Mouse (Mus musculus) heart, embryonic 11.5 days (tissue): ENCODE results near the gene Atp8a2. TPM values are rescaled to one million over a fixed set of nuclear protein-coding genes. Genes with fewer than 3 reads are reported as not detected.
A peak's percentile ranks its signal among the peaks of the same experiment; 100 is the strongest.

Source experiments
- ATAC-seq: fragments of 200-750 bp; cut with Nextera tagmentation; replicated peaks from 2 replicates; pipeline ENCODE4 v1.8.0; 2017; ENCODE audit warnings: moderate library complexity; ENCODE audit not compliant: insufficient number of reproducible peaks, low FRiP score, low TSS enrichment
- H3K27ac ChIP-seq: fragments of 300-500 bp; sonication (generic); 2 replicates; pipeline ENCODE4 v1.5.1; 2014; ENCODE audit warnings: mild to moderate bottlenecking, low read depth, low read length
- H3K27me3 ChIP-seq: fragments of 300-500 bp; sonication (generic); 2 replicates; pipeline ENCODE4 v1.6.1; 2014; ENCODE audit warnings: mild to moderate bottlenecking, low read length, mixed read lengths; ENCODE audit not compliant: control insufficient read depth, insufficient read depth
- H3K36me3 ChIP-seq: fragments of 300-500 bp; sonication (generic); 2 replicates; pipeline ENCODE4 v1.6.1; 2014; ENCODE audit warnings: mild to moderate bottlenecking, low read length, moderate library complexity, mixed read lengths; ENCODE audit not compliant: control insufficient read depth, insufficient read depth
- H3K4me1 ChIP-seq: fragments of 300-500 bp; sonication (generic); 2 replicates; pipeline ENCODE4 v1.6.1; 2014; ENCODE audit warnings: low read length; ENCODE audit not compliant: control insufficient read depth, insufficient read depth
- H3K4me2 ChIP-seq: fragments of 300-500 bp; sonication (generic); 2 replicates; pipeline ENCODE4 v1.6.1; 2014; ENCODE audit warnings: mild to moderate bottlenecking, moderate library complexity
- H3K4me3 ChIP-seq: fragments of 300-500 bp; sonication (generic); 2 replicates; pipeline ENCODE4 v1.5.1; 2014; ENCODE audit warnings: low read depth, low read length
- H3K9ac ChIP-seq: fragments of 300-500 bp; sonication (generic); 2 replicates; pipeline ENCODE4 v1.6.1; 2014; ENCODE audit warnings: mild to moderate bottlenecking, low read depth, low read length, moderate library complexity
- H3K9me3 ChIP-seq: fragments of 300-500 bp; sonication (generic); replicated peaks from 2 replicates; pipeline ENCODE4 v1.6.1; 2016; ENCODE audit warnings: low read length; ENCODE audit not compliant: control insufficient read depth
- WGBS: fragments of 180-500 bp; shearing (Covaris S2); extraction: QIAGEN DNeasy Blood & Tissue Kit; methylation state at CpG from one replicate; pipeline ENCODE4 v1.1.7; 2014; ENCODE audit not compliant: insufficient replicate concordance; 5-methylcytosine and 5-hydroxymethylcytosine counted together
- polyA plus RNA-seq: library from polyadenylated mRNA; unstranded; fragments of >200 nt; fragmentation: Nextera tagmentation; extraction: Ambion mirVana; gene quantifications from 2 replicates; pipeline ENCODE4 v1.2.1, GENCODE M21; 2014

Atp8a2 gene
- polyA plus RNA-seq, 1 experiment from 2014 or later = 6.8 TPM

DNA sequence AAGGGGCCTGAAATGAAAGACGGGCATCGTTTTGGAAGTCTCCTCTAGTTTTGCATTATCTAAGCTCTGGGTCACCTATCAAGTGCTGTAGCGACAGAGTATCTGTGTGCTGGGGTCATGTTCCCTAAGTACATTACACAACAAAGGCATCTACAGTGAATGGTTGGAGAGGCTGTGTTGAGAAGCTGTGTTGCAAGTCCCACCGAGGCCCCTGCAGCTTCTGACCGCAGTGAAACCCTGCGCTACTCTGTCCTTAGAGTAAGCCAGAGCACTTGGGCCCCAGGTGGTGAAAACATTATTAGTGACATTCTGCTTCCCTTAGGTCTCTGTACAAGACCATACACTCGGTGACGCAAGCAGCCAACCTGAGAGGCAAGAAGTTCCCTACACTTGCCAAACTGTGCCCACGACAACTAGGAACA, 20.5 kb downstream of the Atp8a2 start:
- Histone ChIP-seq H3K27me3 (peaks cover 13% of the 10 kb centered on the region), H3K9me3 (no peaks in the 10 kb centered on the region), H3K27ac (peak overlapping the region; percentile 80), H3K4me1 (peaks cover 16% of the 10 kb centered on the region), H3K4me3 (peak overlapping the region; percentile 85), H3K4me2 (peak overlapping the region; percentile 91), H3K36me3 (no peaks in the 10 kb centered on the region; the same call in 1 of the 2 replicates), H3K9ac (peak overlapping the region; percentile 81)
- no peak for ATAC-seq
- WGBS = 29% methylated on average over 9 of the region's 9 CpGs

DNA sequence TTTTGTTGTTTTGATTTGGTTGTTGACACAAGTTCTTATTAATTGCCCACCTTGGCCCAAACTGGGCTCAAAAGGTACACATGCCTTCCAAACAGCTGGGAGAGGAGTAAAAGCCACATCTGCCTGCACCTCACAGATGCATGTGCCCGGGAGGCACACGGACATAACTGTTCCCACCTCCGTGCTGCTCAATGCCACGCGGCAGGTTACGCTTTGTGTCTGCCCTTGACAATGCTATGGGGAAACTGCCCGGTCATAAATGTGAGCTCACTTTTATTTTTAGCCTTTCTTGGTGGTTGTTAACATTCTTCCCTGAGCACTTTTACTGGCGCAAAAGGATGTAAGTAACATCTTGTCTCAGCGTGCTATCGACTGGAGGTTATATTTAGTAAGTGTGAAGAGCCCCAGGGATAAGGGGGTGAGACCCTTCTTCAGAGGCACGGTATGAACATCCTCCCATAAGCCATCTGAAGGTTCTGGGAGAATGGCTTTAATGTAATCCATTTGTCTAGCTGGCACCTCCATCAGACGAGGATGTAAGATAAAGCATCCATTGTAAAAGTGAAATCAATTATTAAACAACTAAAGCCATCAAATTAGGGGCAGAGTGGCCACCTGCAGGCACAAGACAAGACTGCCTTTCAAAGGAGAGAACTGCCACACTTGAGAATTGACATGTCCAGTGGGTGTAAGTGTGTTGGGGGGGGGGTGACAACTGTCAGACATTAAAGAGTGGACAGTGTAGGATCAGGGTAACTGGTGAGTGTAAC, 24.5 kb downstream of the Atp8a2 start:
- no peak overlapping the region for H3K4me3 ChIP-seq
- peak overlapping the region; percentile 60 for H3K27ac ChIP-seq
- peaks cover 14% of the 10 kb centered on the region for H3K4me1 ChIP-seq
- no peaks in the 10 kb centered on the region for H3K9me3 ChIP-seq
- H3K36me3 ChIP-seq = no peaks in the 10 kb centered on the region
- peaks cover 13% of the 10 kb centered on the region for H3K27me3 ChIP-seq
- 42% methylated on average over 12 of the region's 12 CpGs for WGBS
- no peak overlapping the region for H3K4me2 ChIP-seq
- H3K9ac ChIP-seq = no peak overlapping the region
- ATAC-seq = no peak

DNA sequence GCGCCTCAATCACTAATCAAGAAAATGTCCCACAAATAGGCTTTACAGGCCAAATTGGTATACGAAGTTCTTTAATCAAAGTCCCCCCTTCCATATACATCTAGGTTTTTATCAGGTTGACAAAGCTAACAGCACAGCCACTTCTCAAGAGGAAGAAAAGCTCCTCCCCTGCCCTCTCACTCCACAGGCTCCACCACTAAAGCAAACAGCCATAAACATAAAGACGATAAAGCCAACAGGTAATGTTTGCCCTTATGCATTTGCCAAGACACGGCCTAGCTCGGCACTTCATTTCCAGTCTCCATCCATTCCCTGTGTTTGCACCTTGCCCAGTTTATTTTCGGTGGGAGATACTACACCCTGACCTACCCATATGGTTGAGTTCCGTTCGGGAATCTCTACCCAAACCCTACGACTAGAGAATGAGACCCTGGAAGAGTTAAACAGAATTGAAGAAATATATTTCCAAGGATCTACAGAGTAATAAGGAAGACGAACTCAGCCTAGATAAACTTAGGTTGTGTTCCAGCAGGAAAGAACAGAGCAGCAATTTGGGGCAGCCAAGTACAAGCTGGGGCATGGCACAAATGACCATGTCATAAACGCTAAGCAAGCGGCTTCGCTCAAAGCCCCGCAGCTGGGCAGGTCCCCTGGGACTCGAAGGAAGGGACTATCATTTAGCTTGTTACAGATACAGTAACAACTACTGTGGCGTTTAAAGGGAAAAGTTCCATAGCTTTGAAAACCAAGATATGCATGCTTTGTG, 26.0 kb downstream of the Atp8a2 start:
- Histone ChIP-seq H3K4me3 (no peak overlapping the region), H3K36me3 (no peaks in the 10 kb centered on the region), H3K9me3 (no peaks in the 10 kb centered on the region), H3K4me2 (no peak overlapping the region), H3K27me3 (peaks cover 9% of the 10 kb centered on the region; the same call in 1 of the 2 replicates), H3K9ac (no peak overlapping the region), H3K4me1 (peaks cover 8% of the 10 kb centered on the region; the same call in 1 of the 2 replicates), H3K27ac (no peak overlapping the region)
- ATAC-seq = no peak
- 78% methylated on average over 16 of the region's 16 CpGs for whole genome bisulfite sequencing

DNA sequence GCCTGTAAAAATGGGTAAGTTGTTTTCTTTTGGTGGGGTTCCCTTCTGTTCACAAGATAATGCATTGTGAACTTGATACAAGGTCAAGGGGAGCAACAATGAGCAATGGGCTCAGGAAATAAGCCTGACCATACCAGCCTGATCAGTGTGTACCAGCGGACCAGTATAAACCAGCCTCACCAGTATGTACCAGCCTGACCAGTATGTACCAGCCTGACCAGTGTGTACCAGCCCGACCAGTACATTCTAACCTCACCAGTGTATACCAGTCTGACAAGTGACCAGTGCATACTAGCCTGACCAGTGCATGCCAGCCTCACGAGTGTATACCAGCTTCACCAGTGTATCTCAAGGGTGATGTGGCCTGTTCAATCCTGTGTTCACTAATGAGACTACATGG, 33.6 kb downstream of the Atp8a2 start:
- no peak overlapping the region for H3K27ac ChIP-seq
- no peak overlapping the region for H3K4me3 ChIP-seq
- no peak overlapping the region for H3K4me2 ChIP-seq
- WGBS = 84% methylated on average over 3 of the region's 3 CpGs
- no peaks in the 10 kb centered on the region for H3K27me3 ChIP-seq
- H3K9ac ChIP-seq = no peak overlapping the region
- no peaks in the 10 kb centered on the region for H3K4me1 ChIP-seq
- no peaks in the 10 kb centered on the region for H3K9me3 ChIP-seq
- ATAC-seq = no peak
- H3K36me3 ChIP-seq = no peaks in the 10 kb centered on the region

DNA sequence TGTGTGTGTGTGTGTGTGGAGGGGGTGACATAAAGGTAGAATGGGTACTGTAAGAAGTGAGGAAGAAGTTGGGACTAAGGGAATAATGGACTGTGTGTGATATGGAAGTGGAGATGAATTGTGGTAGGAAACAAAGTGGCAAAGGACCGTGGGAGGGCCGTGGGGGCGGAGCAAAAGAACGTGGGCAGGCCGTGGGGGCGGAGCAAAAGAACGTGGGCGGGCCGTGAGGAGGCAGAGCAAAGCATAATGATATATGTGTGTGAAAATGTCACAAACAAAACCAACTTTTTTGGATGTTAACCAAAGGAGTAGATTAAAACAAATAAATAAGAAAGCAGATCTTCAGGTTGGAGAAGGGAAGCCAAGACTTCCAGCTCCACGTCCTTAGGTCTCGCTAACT, 44.6 kb downstream of the Atp8a2 start:
- ATAC-seq = no peak
- Histone ChIP-seq H3K27ac (no peak overlapping the region), H3K4me1 (0 out of 2 replicates have a peak, but pooled peaks cover 3% of the 10 kb centered on the region), H3K4me3 (no peak overlapping the region), H3K27me3 (no peaks in the 10 kb centered on the region), H3K9ac (no peak overlapping the region), H3K4me2 (no peak overlapping the region), H3K36me3 (no peaks in the 10 kb centered on the region), H3K9me3 (no peaks in the 10 kb centered on the region)
- 71% methylated on average over 11 of the region's 11 CpGs for WGBS

DNA sequence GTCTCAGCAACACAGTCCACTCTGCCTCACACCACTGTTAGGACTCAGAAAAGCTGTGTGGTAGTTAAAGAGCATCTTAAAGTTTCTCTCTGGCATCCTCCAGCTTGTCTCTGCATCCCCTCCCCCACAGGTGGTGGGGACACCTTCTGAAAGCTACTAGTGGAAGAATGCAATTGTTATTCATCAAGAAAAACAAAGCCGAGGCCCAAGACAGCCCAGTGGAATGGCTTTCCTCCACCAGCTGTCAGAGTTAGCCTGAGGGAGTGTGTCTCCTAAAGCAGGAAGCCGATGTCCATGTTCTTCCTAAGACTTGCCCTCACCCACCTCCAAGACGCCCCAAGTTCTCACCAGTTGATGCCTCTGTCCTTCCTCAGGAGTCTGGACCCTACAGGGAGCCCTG, 48.1 kb downstream of the Atp8a2 start:
- Histone ChIP-seq H3K27ac (no peak overlapping the region), H3K9me3 (no peaks in the 10 kb centered on the region), H3K27me3 (no peaks in the 10 kb centered on the region), H3K4me2 (no peak overlapping the region), H3K4me3 (no peak overlapping the region), H3K9ac (no peak overlapping the region), H3K4me1 (peaks cover 9% of the 10 kb centered on the region), H3K36me3 (no peaks in the 10 kb centered on the region)
- 22% methylated on average over 3 of the region's 3 CpGs for WGBS
- no peak for ATAC-seq

DNA sequence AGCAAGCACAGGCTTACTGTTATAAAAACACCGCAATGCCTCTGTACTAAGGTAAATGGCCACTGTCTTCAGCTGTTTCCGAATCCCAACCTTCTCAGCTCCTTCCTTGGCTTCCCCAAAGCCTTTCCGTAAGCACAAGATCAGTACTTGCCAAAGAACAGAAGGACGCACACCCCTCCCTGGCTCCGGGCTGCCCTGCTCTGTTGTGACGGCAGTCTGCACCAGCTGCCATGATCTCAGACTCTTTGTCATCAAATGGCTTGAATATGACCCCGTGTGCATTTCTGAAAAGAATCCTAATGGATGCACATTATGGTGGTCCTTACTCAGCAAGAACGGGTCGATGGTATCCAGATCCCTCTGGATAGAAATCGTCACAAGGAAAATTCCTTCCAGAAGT, 53.7 kb downstream of the Atp8a2 start:
- Histone ChIP-seq H3K27me3 (no peaks in the 10 kb centered on the region), H3K36me3 (no peaks in the 10 kb centered on the region), H3K27ac (no peak overlapping the region), H3K9ac (no peak overlapping the region), H3K9me3 (no peaks in the 10 kb centered on the region), H3K4me3 (no peak overlapping the region), H3K4me2 (no peak overlapping the region), H3K4me1 (peaks cover 6% of the 10 kb centered on the region)
- 75% methylated on average over 10 of the region's 10 CpGs for WGBS
- no peak for ATAC-seq

DNA sequence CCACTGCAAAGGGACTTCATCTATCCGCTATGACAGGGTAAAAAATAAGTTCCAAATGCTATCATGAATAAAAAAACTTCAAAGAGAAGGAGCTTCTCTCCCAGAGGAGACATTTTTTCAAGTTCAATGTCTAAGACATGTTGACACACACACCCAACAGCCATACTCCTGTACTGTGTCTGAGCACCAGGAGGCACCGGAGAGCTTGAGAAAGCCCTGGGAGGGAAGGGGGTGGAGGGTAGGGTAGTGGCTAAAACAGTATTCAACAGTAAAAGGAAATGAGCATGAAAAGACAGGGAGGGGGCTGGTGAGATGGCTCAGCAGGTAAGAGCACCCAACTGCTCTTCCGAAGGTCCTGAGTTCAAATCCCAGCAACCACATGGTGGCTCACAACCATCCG, 58.6 kb downstream of the Atp8a2 start:
- no peak for ATAC-seq
- H3K27ac ChIP-seq = no peak overlapping the region
- H3K4me2 ChIP-seq = no peak overlapping the region
- 97% methylated on average over 3 of the region's 4 CpGs for WGBS
- no peaks in the 10 kb centered on the region for H3K4me1 ChIP-seq
- H3K27me3 ChIP-seq = no peaks in the 10 kb centered on the region
- no peak overlapping the region for H3K9ac ChIP-seq
- no peaks in the 10 kb centered on the region for H3K9me3 ChIP-seq
- H3K36me3 ChIP-seq = no peaks in the 10 kb centered on the region
- no peak overlapping the region for H3K4me3 ChIP-seq
